Mouse (Mus musculus): ENCODE measurements at regions not wholly inside any gene's neighbourhood (a gene's known extent, or its start where the extent isn't known, plus 50 kb on each side); places are given as distances from the start of the nearest gene placed in this dataset.
A peak's percentile ranks its signal among the peaks of the same experiment; 100 is the strongest.

GRCm38 (mm10) chr14:36618459-36619085 is 350.0 kb downstream of the Ccser2 start:
- no peak for DNase-seq

- DNase-seq: no peak
These were observed 350.6 kb downstream of the Ccser2 start for GRCm38 (mm10) chr14:36617987-36618386.

GRCm38 (mm10) chr14:36614926-36615325 is 353.7 kb downstream of the Ccser2 start:
- no peak for DNase-seq

- DNase-seq: no peak
These were observed 355.7 kb downstream of the Ccser2 start for GRCm38 (mm10) chr14:36612860-36613259.

- peak; percentile 6 for DNase-seq
These were observed 384.4 kb downstream of the Ccser2 start for GRCm38 (mm10) chr14:36584065-36584635.

- no peak for DNase-seq
These were observed 385.1 kb downstream of the Ccser2 start for GRCm38 (mm10) chr14:36583338-36584064.

- no peak for DNase-seq
These were observed 405.2 kb downstream of the Ccser2 start for GRCm38 (mm10) chr14:36563229-36563865.

GRCm38 (mm10) chr14:36537402-36537801 is 431.2 kb downstream of the Ccser2 start:
- no peak for DNase-seq

- DNase-seq: no peak
These were observed 432.6 kb downstream of the 4930474N05Rik start for GRCm38 (mm10) chr14:36527310-36527709.

GRCm38 (mm10) chr14:36525591-36526037 is 430.9 kb downstream of the 4930474N05Rik start:
- no peak for DNase-seq

- no peak for DNase-seq
These were observed 407.6 kb downstream of the 4930474N05Rik start for GRCm38 (mm10) chr14:36502076-36502994.

GRCm38 (mm10) chr14:36499323-36499722 is 404.6 kb downstream of the 4930474N05Rik start:
- no peak for DNase-seq

- no peak for DNase-seq
These were observed 390.8 kb downstream of the 4930474N05Rik start for GRCm38 (mm10) chr14:36485499-36485898.

- no peak for DNase-seq
These were observed 376.9 kb downstream of the 4930474N05Rik start for GRCm38 (mm10) chr14:36471617-36472016.

GRCm38 (mm10) chr14:36470362-36470761 is 375.6 kb downstream of the 4930474N05Rik start:
- DNase-seq: no peak

- DNase-seq: no peak
These were observed 358.3 kb downstream of the 4930474N05Rik start for GRCm38 (mm10) chr14:36453049-36453448.

- no peak for DNase-seq
These were observed 355.4 kb downstream of the 4930474N05Rik start for GRCm38 (mm10) chr14:36450126-36450525.

GRCm38 (mm10) chr14:36414656-36415273 is 320.0 kb downstream of the 4930474N05Rik start:
- DNase-seq: no peak

- DNase-seq: no peak
These were observed 319.5 kb downstream of the 4930474N05Rik start for GRCm38 (mm10) chr14:36414180-36414579.
